Mouse (Mus musculus): ENCODE results near the gene Per2. TPM values are rescaled to one million over a fixed set of nuclear protein-coding genes. Genes with fewer than 3 reads are reported as not detected.
A peak's percentile ranks its signal among the peaks of the same experiment; 100 is the strongest.

Per2 gene
- total RNA-seq, 2 experiments from 2014 or later: 1.9 TPM

- ATAC-seq (ENCODE audit: poor library complexity, severe bottlenecking): no peak
Measured at GRCm38 (mm10) chr1:91435606-91436130, 23.5 kb downstream of the Per2 start.

- ATAC-seq (ENCODE audit: poor library complexity, severe bottlenecking): no peak
Measured at GRCm38 (mm10) chr1:91434905-91435304, 24.2 kb downstream of the Per2 start.

- ATAC-seq (ENCODE audit: poor library complexity, severe bottlenecking): no peak
Measured at GRCm38 (mm10) chr1:91430761-91431160, 28.4 kb downstream of the Per2 start.

DNA sequence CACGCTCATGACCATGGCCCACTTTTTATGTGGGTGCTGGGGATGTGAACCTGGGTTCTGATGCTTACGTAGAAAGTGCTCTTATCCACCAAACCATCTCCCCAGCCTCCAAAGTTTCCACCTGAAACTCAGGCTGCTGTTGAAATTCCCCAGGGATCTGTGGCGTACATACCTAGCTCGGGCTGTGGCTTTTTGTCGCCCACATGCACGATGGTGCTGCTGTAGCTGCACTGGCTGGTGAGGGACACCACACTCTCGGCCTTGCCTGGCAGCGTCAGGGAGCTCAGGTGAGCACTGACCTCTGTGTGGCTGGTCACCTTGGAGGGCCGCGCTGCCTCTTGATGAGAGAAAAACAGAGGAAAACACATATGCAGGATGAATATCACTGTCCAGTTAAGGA, 29.9 kb downstream of the Per2 start:
- ATAC-seq (ENCODE audit: poor library complexity, severe bottlenecking): no peak

DNA sequence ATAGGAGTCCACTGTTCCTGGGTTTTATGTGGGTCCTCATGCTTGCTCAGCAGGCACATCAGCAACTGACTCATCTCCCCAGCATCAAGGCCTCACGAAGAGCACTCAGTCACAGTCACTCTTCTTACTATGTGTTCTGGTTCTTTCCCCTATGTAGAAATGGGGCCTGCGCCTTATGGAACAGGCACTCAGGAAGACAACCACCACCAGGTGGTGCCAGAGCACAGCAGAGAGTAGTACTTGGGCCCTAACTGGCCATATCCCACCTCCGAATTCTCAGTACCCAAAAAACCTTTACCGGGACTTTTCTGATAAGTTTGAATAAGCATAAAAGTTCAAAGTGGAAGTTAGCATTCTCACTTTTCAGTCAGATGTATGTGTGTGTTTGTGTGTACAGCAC, 30.5 kb downstream of the Per2 start:
- peak; percentile 88 for ATAC-seq (ENCODE audit: poor library complexity, severe bottlenecking)

GRCm38 (mm10) chr1:91426397-91426796, 32.7 kb downstream of the Per2 start:
- ATAC-seq (ENCODE audit: poor library complexity, severe bottlenecking): no peak

DNA sequence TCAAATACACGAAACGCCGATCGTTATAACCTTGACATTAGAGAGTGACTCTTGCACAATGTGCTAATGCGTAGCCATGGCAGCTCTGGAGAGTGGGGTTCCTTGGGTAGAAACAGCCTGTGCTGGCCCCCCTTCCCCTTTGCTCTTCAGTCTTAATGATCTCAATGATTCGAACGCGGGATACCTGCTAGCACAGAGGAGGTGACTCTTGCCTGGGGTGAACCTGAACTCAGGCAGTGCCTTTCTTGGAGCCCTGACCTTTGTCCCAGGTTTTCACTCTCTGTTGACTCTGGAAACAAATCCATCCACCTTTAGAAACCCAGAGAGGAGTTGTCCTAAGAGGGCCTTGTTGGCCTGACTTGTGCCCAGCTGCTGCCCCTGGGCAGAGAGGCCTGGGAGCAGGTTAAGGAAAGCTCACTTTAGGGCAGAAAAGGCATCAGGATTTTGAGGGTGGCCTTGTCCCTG, 38.5 kb downstream of the Per2 start:
- no peak for ATAC-seq (ENCODE audit: poor library complexity, severe bottlenecking)

DNA sequence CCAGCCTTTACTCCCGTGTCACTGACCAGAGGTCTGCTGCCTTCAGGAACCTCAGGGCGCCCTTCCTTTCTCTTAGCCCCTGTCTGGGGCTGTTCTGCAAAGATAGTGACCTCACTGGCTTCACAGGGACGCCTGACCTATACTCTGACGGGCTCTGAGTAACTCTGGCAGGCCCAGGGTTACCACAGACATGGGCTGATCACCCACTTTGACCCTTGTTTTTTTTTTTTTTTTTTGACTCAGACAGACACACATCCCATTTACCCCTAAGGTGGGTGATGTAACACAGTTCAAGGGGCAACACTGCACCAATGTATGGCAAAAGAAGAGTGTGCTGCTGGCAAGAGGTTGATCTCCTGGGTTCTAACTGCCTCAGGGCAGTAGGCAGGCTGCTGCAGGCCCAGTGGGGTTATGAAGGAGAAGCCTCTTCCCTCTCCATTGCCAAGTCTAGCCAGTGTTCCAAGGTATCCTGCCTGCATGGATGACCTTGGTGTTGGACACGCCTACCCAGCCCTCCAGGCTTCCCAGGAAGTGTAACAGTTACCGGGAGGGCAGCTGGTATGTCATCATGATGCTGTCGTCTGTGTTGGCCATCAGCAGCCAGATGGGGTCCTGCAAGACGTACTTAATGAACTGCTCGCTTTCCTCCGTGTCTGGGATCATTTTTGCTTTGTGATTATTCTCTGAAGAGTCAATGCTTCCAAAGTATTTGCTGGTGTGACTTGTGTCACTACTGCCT, 39.1 kb downstream of the Per2 start:
- no peak for ATAC-seq (ENCODE audit: poor library complexity, severe bottlenecking)

DNA sequence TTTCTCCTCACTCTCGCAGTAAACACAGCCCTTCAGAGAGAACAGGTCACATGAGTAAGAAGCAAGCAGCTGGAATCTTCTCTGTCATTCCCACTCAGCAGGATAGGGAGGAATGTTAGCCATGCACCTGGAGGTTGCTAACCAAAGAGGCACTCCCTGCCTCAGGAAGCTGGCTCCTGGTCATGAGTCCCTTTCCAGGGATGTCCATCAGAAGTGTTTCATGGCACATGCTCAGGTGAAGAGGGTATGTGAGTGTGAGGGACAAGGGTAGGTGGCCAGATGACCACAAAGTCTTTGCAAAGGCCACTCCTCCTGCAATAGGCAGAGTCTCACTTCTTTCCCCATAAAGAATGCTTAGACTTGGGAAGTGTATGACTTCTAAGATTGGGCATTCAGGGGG, 41.1 kb downstream of the Per2 start:
- no peak for ATAC-seq (ENCODE audit: poor library complexity, severe bottlenecking)

GRCm38 (mm10) chr1:91415311-91415710, 43.8 kb downstream of the Per2 start:
- ATAC-seq (ENCODE audit: poor library complexity, severe bottlenecking): no peak

GRCm38 (mm10) chr1:91414903-91415302, 44.2 kb downstream of the Per2 start:
- ATAC-seq (ENCODE audit: poor library complexity, severe bottlenecking): no peak

DNA sequence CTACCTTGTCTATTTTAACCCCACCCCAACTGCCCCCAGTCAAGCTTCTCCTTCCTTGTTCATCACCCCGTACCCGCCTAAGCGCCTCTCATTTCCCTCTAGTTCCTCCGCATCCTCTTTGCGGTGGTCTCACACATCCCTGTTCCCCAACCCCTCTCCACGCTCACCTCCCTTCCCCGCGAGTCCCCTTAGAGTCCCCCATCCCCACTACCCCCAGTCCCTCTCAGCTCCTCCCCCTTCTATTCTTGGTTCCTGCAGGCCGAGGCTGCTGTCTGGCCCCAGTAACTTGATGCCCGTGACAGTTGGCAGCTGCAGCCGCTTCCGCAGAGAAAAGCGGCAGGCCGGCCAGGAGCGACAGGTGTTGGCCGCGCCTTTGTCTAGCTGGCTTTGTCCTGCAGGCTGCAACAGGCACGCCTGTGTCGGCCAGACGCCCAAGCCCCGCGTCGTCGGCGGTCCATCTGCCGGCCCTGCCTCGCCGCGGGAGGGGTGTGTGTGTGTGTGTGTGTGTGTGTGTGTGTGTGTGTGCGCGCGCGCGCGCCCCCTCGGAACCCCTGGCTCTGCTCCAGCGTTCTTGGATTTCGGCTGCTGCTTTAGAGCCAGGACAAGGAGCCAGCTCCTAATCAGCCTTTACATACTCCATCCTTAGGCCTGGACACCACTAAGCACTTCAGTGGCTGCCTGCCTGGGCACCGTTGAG, 45.1 kb downstream of the Per2 start, which contains the start of gene Hes6:
Gene Hes6, minus strand, starts transcription at position 141 of the 697 bp plus-strand sequence.
- peak; percentile 49 for ATAC-seq (ENCODE audit: poor library complexity, severe bottlenecking)

DNA sequence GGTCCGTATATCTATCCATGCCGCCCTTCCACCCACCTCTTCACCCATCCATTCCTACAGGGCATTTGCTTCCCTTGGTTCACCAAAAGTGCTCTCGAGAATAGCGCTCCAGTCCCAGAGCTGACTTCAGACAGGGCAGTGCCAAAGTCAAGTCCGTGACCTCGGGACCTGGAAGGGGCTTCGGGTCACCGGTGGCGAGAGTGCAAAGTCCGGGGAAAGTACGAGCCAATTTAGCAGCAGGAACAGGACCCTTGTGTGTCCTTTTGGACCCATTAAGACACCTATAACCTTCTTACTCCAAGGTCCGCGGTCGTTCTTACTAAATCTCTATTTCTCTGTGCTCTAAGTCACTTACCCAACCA, 45.6 kb downstream of the Per2 start:
- no peak for ATAC-seq (ENCODE audit: poor library complexity, severe bottlenecking)

DNA sequence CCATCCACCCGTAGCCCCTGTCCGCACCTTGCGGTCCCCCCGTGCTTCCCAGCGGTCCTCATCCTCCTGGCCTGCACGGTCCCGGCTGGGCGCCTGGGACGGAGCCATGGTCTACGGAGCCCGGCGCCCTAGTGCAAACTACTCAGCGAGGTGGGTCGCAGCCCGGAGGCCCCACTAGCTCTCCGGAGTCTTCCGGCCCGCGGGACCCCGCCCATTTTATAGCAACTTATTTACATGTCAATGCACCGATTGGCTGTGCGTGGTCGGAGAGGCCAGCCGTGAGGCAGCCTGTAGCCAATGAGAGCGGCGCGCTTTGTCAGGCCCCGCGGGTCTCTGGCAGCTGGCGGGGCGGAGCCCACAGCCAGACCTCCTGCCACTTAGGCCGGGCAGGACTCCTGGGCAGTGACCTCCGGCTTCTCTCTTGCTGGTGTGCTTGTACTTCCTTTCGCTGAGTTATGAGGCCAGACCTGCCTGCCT, 46.1 kb downstream of the Per2 start:
- ATAC-seq (ENCODE audit: poor library complexity, severe bottlenecking): peak; percentile 91

GRCm38 (mm10) chr1:91412286-91413029, 46.7 kb downstream of the Per2 start:
- peak; percentile 10 for ATAC-seq (ENCODE audit: poor library complexity, severe bottlenecking)

- ATAC-seq (ENCODE audit: poor library complexity, severe bottlenecking): no peak
Measured at GRCm38 (mm10) chr1:91411631-91412285, 47.4 kb downstream of the Per2 start.

DNA sequence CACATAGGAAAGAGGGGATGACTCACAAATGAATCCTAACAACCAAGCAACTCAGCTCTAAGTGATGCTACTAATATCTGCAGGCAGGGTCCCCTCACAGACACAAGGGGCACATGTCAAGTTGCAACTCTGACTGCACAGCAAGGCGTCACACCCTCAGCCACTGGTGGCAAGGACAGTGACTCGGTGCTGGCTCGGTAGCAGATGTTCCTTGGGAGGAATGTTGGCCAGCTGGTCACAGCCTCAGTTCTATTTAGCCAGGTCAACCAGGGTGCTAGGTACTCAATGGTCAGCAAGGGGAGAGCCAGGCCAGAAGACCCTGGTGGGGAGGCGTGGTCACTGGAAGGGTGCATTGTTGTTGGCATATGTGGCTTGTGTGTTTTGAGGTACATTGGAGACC, 51.3 kb downstream of the Per2 start:
- no peak for ATAC-seq (ENCODE audit: poor library complexity, severe bottlenecking)

- ATAC-seq (ENCODE audit: poor library complexity, severe bottlenecking): peak; percentile 53; the same call in 1 of the 2 replicates
Measured at GRCm38 (mm10) chr1:91405406-91406169, 53.5 kb downstream of the Per2 start.

GRCm38 (mm10) chr1:91404976-91405375, 54.1 kb downstream of the Per2 start:
- ATAC-seq (ENCODE audit: poor library complexity, severe bottlenecking): no peak

Data from megakaryocyte, adult 5-6 weeks (primary cell).